Mouse (Mus musculus): ENCODE data around the gene Cdh12. TPM values are rescaled to one million over a fixed set of nuclear protein-coding genes. Genes with fewer than 3 reads are reported as not detected.

Gene Cdh12
- total RNA-seq (2021) (not detected), polyA plus RNA-seq (2012; rRNA removed) (not detected in 2 replicates)
- long read RNA-seq = 0 reads

DNA sequence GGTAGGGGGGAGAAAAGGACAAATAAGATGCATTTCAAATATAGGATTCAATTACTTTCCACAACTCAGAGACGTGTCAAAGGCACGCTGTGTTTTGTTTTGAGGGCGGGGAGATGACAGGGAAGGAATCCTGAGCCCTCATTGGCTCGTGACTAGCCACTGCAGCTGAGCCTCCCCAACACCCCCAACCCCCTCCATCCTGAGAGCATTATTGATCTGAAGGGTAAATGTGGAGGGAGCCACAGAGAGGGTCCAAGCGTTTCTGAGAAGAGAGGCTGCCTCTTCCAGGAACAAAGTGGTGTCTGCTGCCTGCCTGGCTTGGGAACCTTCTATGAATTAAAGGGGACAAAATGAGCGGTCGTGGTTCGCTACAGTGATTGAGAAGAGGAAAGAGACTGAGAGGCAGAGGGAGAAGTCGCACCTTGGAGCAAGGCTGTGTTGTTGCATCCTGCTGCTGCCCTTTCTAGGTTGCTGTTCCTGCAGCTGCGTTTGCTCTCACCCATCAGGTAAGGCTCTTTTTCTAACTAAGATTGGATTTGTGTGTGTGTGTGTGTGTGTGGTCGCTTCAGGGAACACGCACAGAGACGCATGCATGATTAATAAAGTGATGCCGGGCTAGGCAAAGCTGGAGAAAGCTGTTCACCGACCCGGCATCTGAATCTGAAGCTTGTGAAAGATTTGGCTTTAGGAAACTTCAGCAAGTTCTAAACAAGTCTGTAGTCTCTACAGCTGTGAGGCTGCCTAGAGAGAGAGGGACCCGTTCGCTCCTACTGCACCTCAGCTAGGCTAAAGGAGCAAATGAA lies at the start of gene Cdh12:
TSS of gene Cdh12 (plus strand) at position 405 of the 803 bp plus-strand sequence.
- WGBS = 15% methylated on average over 18 of the region's 18 CpGs
- no peaks in the 10 kb centered on the region for H3K79me2 ChIP-seq (replicated peaks; ENCODE audit: control insufficient read depth, insufficient read depth, low read length)
- intact Hi-C loops (cut with DNase I) = no loop called here
- TF ChIP-seq CTCF (IDR thresholded peaks at IDR 0.05) (no peak), EP300 (IDR thresholded peaks at IDR 0.05; ENCODE audit: insufficient read depth, low read depth, low read length) (no peak), POLR2A (IDR thresholded peaks at IDR 0.05; ENCODE audit: insufficient read depth, low read depth, low read length) (no peak)
- no peak within 1 kb of the TSS for H3K27ac ChIP-seq
- H3K36me3 ChIP-seq (ENCODE audit: control insufficient read depth, insufficient read depth, low read length) = no peaks in the 10 kb centered on the region
- no peak within 1 kb of the TSS for H3K9ac ChIP-seq (ENCODE audit: low read depth, low read length)
- no peak for DNase-seq
- no peak within 1 kb of the TSS for H3K4me3 ChIP-seq
- no peaks in the 10 kb centered on the region for H3K27me3 ChIP-seq (ENCODE audit: control insufficient read depth, insufficient read depth, low read length)
- H3K4me1 ChIP-seq (ENCODE audit: control insufficient read depth, insufficient read depth, low read length) = no peaks in the 10 kb centered on the region

GRCm38 (mm10) chr15:20403596-20403995 lies 45.5 kb upstream of the Cdh12 start:
- H3K4me3 ChIP-seq = no peak overlapping the region
- no peaks in the 10 kb centered on the region for H3K4me1 ChIP-seq (ENCODE audit: control insufficient read depth, insufficient read depth, low read length)
- H3K79me2 ChIP-seq (replicated peaks; ENCODE audit: control insufficient read depth, insufficient read depth, low read length) = no peaks in the 10 kb centered on the region
- intact Hi-C loops (cut with DNase I) = no loop called here
- no peak for DNase-seq
- H3K27ac ChIP-seq = no peak overlapping the region
- H3K9ac ChIP-seq (ENCODE audit: low read depth, low read length) = no peak overlapping the region
- no peaks in the 10 kb centered on the region for H3K36me3 ChIP-seq (ENCODE audit: control insufficient read depth, insufficient read depth, low read length)
- no peak for TF ChIP-seq POLR2A (IDR thresholded peaks at IDR 0.05; ENCODE audit: insufficient read depth, low read depth, low read length)
- peak; percentile 63 for TF ChIP-seq CTCF (IDR thresholded peaks at IDR 0.05)
- 41% methylated on average over 3 of the region's 3 CpGs for WGBS
- H3K27me3 ChIP-seq (ENCODE audit: control insufficient read depth, insufficient read depth, low read length) = no peaks in the 10 kb centered on the region

DNA sequence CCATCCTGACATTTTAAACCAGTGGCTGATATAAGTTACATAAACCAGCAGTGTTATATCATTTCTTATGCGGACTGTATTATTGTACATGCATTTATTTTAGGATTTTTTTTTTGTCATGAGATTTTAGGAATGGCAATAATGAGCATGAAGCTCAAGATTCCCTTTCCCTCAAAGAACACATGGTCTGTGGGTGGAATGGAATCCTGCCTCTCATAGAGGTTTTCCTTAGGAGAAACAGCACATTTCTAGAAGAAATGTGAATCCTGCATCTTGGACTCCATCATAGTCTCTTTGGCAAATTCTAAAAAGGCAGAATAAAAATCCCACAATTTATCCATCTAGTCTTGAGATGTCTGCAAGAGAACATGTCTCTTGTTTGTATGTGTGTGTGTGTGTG lies 35.7 kb upstream of the Cdh12 start:
- no peak overlapping the region for H3K27ac ChIP-seq
- H3K4me1 ChIP-seq (ENCODE audit: control insufficient read depth, insufficient read depth, low read length) = no peaks in the 10 kb centered on the region
- H3K27me3 ChIP-seq (ENCODE audit: control insufficient read depth, insufficient read depth, low read length) = no peaks in the 10 kb centered on the region
- no peak for TF ChIP-seq EP300 (IDR thresholded peaks at IDR 0.05; ENCODE audit: insufficient read depth, low read depth, low read length)
- TF ChIP-seq CTCF (IDR thresholded peaks at IDR 0.05) = no peak
- TF ChIP-seq POLR2A (IDR thresholded peaks at IDR 0.05; ENCODE audit: insufficient read depth, low read depth, low read length) = no peak
- no peaks in the 10 kb centered on the region for H3K79me2 ChIP-seq (replicated peaks; ENCODE audit: control insufficient read depth, insufficient read depth, low read length)
- WGBS = 82% methylated on average over 1 of the region's 1 CpGs
- no peak overlapping the region for H3K9ac ChIP-seq (ENCODE audit: low read depth, low read length)
- intact Hi-C loops (cut with DNase I) = no loop called here
- DNase-seq = no peak
- no peak overlapping the region for H3K4me3 ChIP-seq
- H3K36me3 ChIP-seq (ENCODE audit: control insufficient read depth, insufficient read depth, low read length) = no peaks in the 10 kb centered on the region

DNA sequence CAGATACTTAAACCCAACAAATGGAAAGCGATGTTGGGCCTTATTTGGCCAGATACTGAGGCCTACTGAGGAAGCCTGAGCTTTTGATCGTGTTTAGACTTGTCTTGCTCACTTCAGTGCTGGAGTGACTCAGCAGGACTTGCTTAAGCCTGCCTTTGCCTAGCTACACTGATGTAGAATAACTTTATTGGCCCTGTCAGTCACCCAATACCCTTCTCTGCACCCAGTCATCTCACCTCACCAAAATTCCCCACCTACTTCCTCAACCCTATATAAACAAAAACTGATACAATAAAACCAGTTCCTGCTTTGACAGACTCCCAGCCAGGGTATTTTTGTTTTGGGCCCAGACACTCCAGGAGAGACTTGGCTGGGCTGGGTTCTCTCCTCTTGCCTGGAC lies 12.7 kb upstream of the Cdh12 start:
- Histone ChIP-seq H3K4me1 (ENCODE audit: control insufficient read depth, insufficient read depth, low read length) (no peaks in the 10 kb centered on the region), H3K36me3 (ENCODE audit: control insufficient read depth, insufficient read depth, low read length) (no peaks in the 10 kb centered on the region), H3K27me3 (ENCODE audit: control insufficient read depth, insufficient read depth, low read length) (no peaks in the 10 kb centered on the region), H3K79me2 (replicated peaks; ENCODE audit: control insufficient read depth, insufficient read depth, low read length) (no peaks in the 10 kb centered on the region), H3K4me3 (no peak overlapping the region), H3K9ac (ENCODE audit: low read depth, low read length) (no peak overlapping the region), H3K27ac (no peak overlapping the region)
- no peak for DNase-seq
- intact Hi-C loops (cut with DNase I) = no loop called here
- no peak for TF ChIP-seq POLR2A (IDR thresholded peaks at IDR 0.05; ENCODE audit: insufficient read depth, low read depth, low read length)
- TF ChIP-seq CTCF (IDR thresholded peaks at IDR 0.05) = no peak
- TF ChIP-seq EP300 (IDR thresholded peaks at IDR 0.05; ENCODE audit: insufficient read depth, low read depth, low read length) = no peak
- 54% methylated on average over 2 of the region's 2 CpGs for WGBS

GRCm38 (mm10) chr15:20450558-20450957 lies 1.5 kb downstream of the Cdh12 start:
- no peak for DNase-seq

DNA sequence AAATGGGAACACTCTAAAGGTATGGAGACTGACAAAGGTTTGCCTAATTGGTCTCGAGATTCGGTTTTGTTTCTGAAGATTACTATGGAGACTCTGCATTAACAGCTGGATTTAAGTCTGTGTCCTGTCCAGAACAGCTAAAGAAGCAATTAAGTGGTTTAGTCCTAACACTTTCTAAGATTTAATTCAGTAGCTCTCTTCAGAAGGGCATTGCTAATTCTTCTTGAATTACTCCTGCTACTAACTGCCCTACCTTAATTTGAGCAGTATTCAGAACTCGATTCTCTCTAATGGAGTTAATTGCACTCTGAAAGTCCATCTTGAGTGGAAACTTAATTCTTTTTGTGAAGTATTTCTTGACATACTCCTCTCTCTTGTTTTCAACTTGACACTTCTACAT lies 9.4 kb downstream of the Cdh12 start:
- no peak overlapping the region for H3K27ac ChIP-seq
- no peaks in the 10 kb centered on the region for H3K79me2 ChIP-seq (replicated peaks; ENCODE audit: control insufficient read depth, insufficient read depth, low read length)
- intact Hi-C loops (cut with DNase I) = no loop called here
- H3K4me3 ChIP-seq = no peak overlapping the region
- TF ChIP-seq POLR2A (IDR thresholded peaks at IDR 0.05; ENCODE audit: insufficient read depth, low read depth, low read length) = no peak
- TF ChIP-seq EP300 (IDR thresholded peaks at IDR 0.05; ENCODE audit: insufficient read depth, low read depth, low read length) = no peak
- TF ChIP-seq CTCF (IDR thresholded peaks at IDR 0.05) = no peak
- no peaks in the 10 kb centered on the region for H3K4me1 ChIP-seq (ENCODE audit: control insufficient read depth, insufficient read depth, low read length)
- 78% methylated on average over 3 of the region's 3 CpGs for WGBS
- H3K36me3 ChIP-seq (ENCODE audit: control insufficient read depth, insufficient read depth, low read length) = no peaks in the 10 kb centered on the region
- no peaks in the 10 kb centered on the region for H3K27me3 ChIP-seq (ENCODE audit: control insufficient read depth, insufficient read depth, low read length)
- H3K9ac ChIP-seq (ENCODE audit: low read depth, low read length) = no peak overlapping the region
- DNase-seq = no peak

More at GRCm38 (mm10) chr15:20450558-20450957, 1.5 kb downstream of the Cdh12 start:
- Histone ChIP-seq H3K36me3 (ENCODE audit: control insufficient read depth, insufficient read depth, low read length) (no peaks in the 10 kb centered on the region), H3K4me3 (no peak overlapping the region), H3K4me1 (ENCODE audit: control insufficient read depth, insufficient read depth, low read length) (no peaks in the 10 kb centered on the region), H3K79me2 (replicated peaks; ENCODE audit: control insufficient read depth, insufficient read depth, low read length) (no peaks in the 10 kb centered on the region), H3K9ac (ENCODE audit: low read depth, low read length) (no peak overlapping the region), H3K27ac (no peak overlapping the region), H3K27me3 (ENCODE audit: control insufficient read depth, insufficient read depth, low read length) (no peaks in the 10 kb centered on the region)
- intact Hi-C loops (cut with DNase I) = no loop called here
- 61% methylated on average over 5 of the region's 5 CpGs for WGBS
- TF ChIP-seq POLR2A (IDR thresholded peaks at IDR 0.05; ENCODE audit: insufficient read depth, low read depth, low read length) (no peak), CTCF (IDR thresholded peaks at IDR 0.05) (no peak), EP300 (IDR thresholded peaks at IDR 0.05; ENCODE audit: insufficient read depth, low read depth, low read length) (no peak)
